Mouse (Mus musculus): Measurements from ENCODE around the gene Lsm4.

DNA sequence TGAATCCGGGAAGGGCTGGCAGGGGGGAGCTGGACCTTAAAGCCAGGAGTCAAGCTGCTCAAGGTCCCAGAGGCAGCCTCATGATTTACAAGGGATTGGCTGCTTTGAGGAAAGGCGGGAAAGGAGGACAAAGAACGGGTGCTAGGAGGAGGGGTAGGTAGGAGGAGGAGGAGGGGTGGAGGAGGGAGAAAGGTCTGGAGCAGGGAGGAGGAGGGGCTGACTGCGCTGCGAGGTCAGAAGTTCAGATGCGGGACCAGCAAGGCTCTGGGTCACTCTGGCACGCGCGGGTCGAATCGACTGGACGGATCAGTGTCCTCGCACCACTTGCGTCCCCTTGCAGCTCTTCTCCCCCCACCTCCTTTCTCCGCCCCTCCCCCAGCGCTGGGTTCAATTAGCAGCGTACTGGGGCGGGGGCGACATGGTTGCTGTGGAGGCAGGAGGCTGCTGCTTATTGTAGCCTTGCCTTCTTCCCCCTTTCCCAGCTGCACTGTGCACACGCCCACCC, 18.7 kb downstream of the Lsm4 start:
- no peak for TF ChIP-seq ZNF384 (IDR thresholded peaks at IDR 0.05; ENCODE audit: low read depth, low read length)
- no peak for TF ChIP-seq ELF1 (IDR thresholded peaks at IDR 0.05; ENCODE audit: low read depth, low read length)
- no peak for TF ChIP-seq POLR2AphosphoS2 (IDR thresholded peaks at IDR 0.05; ENCODE audit: low read depth, low read length)
- no peak for TF ChIP-seq CTCF (conservative IDR thresholded peaks at IDR 0.05 in 1 of 2, IDR thresholded peaks at IDR 0.05 in 1 of 2; ENCODE audit: low read depth in 2 of 2, low read length in 2 of 2)
- no peak for TF ChIP-seq BHLHE40 (IDR thresholded peaks at IDR 0.05; ENCODE audit: low read depth, low read length)
- TF ChIP-seq CHD2 (IDR thresholded peaks at IDR 0.05; ENCODE audit: low read length) = no peak
- no peak for TF ChIP-seq ZC3H11A (IDR thresholded peaks at IDR 0.05; ENCODE audit: low read depth, low read length)
- no peak for TF ChIP-seq MAX (IDR thresholded peaks at IDR 0.05; ENCODE audit: low read length)
- no peak for TF ChIP-seq HCFC1 (IDR thresholded peaks at IDR 0.05; ENCODE audit: low read depth, low read length)
